Mouse (Mus musculus) limb, embryonic 10.5 days (tissue): ENCODE data around the gene Ctsl. TPM values are rescaled to one million over a fixed set of nuclear protein-coding genes. Genes with fewer than 3 reads are reported as not detected.

Experiments used
- DNase-seq: peaks from one replicate; pipeline ENCODE4 v3.0.0-alpha.2; 2017; ENCODE audit warnings: low spot score
- H3K27ac ChIP-seq: fragments of 300-500 bp; sonication (generic); 2 replicates; pipeline ENCODE4 v1.5.1; 2016; ENCODE audit warnings: mild to moderate bottlenecking
- H3K27me3 ChIP-seq: fragments of 300-500 bp; sonication (generic); 2 replicates; pipeline ENCODE4 v1.6.1; 2016; ENCODE audit warnings: low read depth, mild to moderate bottlenecking; ENCODE audit not compliant: poor library complexity, severe bottlenecking
- H3K36me3 ChIP-seq: fragments of 300-500 bp; sonication (generic); 2 replicates; pipeline ENCODE4 v1.6.1; 2016; ENCODE audit warnings: mild to moderate bottlenecking, moderate library complexity
- H3K4me1 ChIP-seq: fragments of 300-500 bp; sonication (generic); 2 replicates; pipeline ENCODE4 v1.6.1; 2016
- H3K4me3 ChIP-seq: fragments of 300-500 bp; sonication (generic); 2 replicates; pipeline ENCODE4 v1.5.1; 2016; ENCODE audit warnings: mild to moderate bottlenecking, moderate library complexity
- H3K9me3 ChIP-seq: fragments of 300-500 bp; sonication (generic); replicated peaks from 2 replicates; pipeline ENCODE4 v1.6.1; 2016; ENCODE audit warnings: mild to moderate bottlenecking
- WGBS: fragments of 180-500 bp; shearing (Covaris S2); methylation state at CpG from one replicate; pipeline ENCODE4 v1.1.7; 2016; 5-methylcytosine and 5-hydroxymethylcytosine counted together
- polyA plus RNA-seq: library from polyadenylated mRNA; unstranded; fragments of >200 nt; fragmentation: Nextera tagmentation; extraction: Ambion mirVana; gene quantifications from 2 replicates; pipeline ENCODE4 v1.2.1, GENCODE M21; 2016

Ctsl gene
- polyA plus RNA-seq, 1 experiment from 2014 or later, result 100 TPM

GRCm38 (mm10) chr13:64400801-64401361 is 30.2 kb upstream of the Ctsl start:
- Histone ChIP-seq H3K36me3 (no peaks in the 10 kb centered on the region), H3K27ac (no peak overlapping the region), H3K4me1 (peaks cover 5% of the 10 kb centered on the region; the same call in 1 of the 2 replicates), H3K4me3 (no peak overlapping the region), H3K27me3 (no peaks in the 10 kb centered on the region), H3K9me3 (no peaks in the 10 kb centered on the region)
- WGBS, result 64% methylated on average over 7 of the region's 7 CpGs
- DNase-seq, result no peak

- H3K4me3 ChIP-seq, result no peak overlapping the region
- 88% methylated on average over 3 of the region's 3 CpGs for WGBS
- DNase-seq, result no peak
- H3K36me3 ChIP-seq, result no peaks in the 10 kb centered on the region
- no peaks in the 10 kb centered on the region for H3K9me3 ChIP-seq
- H3K4me1 ChIP-seq, result peaks cover 5% of the 10 kb centered on the region; the same call in 1 of the 2 replicates
- no peak overlapping the region for H3K27ac ChIP-seq
- H3K27me3 ChIP-seq, result no peaks in the 10 kb centered on the region
Observed at GRCm38 (mm10) chr13:64399906-64400305, 29.2 kb upstream of the Ctsl start.

- 97% methylated on average over 1 of the region's 1 CpGs for WGBS
- H3K36me3 ChIP-seq, result no peaks in the 10 kb centered on the region
- H3K4me1 ChIP-seq, result peaks cover 5% of the 10 kb centered on the region; the same call in 1 of the 2 replicates
- H3K9me3 ChIP-seq, result no peaks in the 10 kb centered on the region
- no peak overlapping the region for H3K27ac ChIP-seq
- no peak overlapping the region for H3K4me3 ChIP-seq
- DNase-seq, result no peak
- H3K27me3 ChIP-seq, result no peaks in the 10 kb centered on the region
Observed at GRCm38 (mm10) chr13:64398065-64398464, 27.4 kb upstream of the Ctsl start.

DNA sequence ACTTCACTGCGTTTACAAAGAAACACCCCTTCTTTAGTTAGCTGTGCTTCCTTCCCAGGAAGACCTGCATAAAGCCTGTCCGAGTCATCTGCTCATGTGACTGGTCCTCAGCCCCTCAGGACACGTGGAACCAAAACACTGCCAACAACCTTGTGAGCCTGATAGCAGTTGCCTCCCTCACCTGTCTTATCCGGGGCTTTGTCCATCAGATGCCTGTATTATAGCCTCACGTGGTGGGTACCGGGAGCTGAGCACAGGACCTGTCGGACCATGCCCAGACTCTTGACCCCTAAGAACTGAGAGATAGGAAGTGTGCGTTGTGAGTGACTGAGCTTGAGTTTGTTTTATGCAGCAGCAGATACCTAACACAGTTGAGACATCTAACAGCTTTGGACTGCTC is 26.3 kb upstream of the Ctsl start:
- H3K9me3 ChIP-seq, result no peaks in the 10 kb centered on the region
- H3K27me3 ChIP-seq, result no peaks in the 10 kb centered on the region
- no peak overlapping the region for H3K4me3 ChIP-seq
- H3K36me3 ChIP-seq, result no peaks in the 10 kb centered on the region
- no peak overlapping the region for H3K27ac ChIP-seq
- peaks cover 5% of the 10 kb centered on the region; the same call in 1 of the 2 replicates for H3K4me1 ChIP-seq
- DNase-seq, result no peak
- 78% methylated on average over 8 of the region's 8 CpGs for WGBS

- Histone ChIP-seq H3K27me3 (no peaks in the 10 kb centered on the region), H3K4me1 (no peaks in the 10 kb centered on the region), H3K4me3 (no peak overlapping the region), H3K9me3 (no peaks in the 10 kb centered on the region), H3K36me3 (no peaks in the 10 kb centered on the region), H3K27ac (no peak overlapping the region)
- DNase-seq, result no peak
- 79% methylated on average over 4 of the region's 4 CpGs for WGBS
Observed at GRCm38 (mm10) chr13:64388415-64388814, 17.7 kb upstream of the Ctsl start.

- Histone ChIP-seq H3K9me3 (no peaks in the 10 kb centered on the region), H3K27ac (no peak overlapping the region), H3K4me3 (no peak overlapping the region), H3K27me3 (no peaks in the 10 kb centered on the region), H3K4me1 (no peaks in the 10 kb centered on the region), H3K36me3 (no peaks in the 10 kb centered on the region)
- DNase-seq, result no peak
- 44% methylated on average over 2 of the region's 2 CpGs for WGBS
Observed at GRCm38 (mm10) chr13:64386048-64386447, 15.4 kb upstream of the Ctsl start.

DNA sequence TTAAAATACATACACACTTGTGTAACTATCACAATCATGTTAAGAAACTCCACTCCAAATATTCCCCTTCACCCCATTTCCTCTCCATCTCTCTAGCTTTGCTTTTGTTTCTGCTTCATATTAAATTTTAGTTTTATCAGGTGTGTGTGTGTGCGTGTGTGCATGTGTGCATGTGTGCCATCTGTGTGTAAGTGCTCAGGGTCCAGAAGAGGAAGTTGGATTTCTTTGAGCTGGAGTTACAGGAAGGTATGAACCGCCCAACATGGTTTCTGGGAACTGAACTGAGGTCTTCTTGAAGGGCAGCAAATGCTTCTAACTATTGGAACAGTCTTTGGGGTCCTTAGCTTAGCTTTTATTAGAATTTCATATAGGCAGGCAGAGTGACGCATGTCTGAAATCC is 14.2 kb upstream of the Ctsl start:
- Histone ChIP-seq H3K27me3 (no peaks in the 10 kb centered on the region), H3K27ac (no peak overlapping the region), H3K36me3 (no peaks in the 10 kb centered on the region), H3K9me3 (no peaks in the 10 kb centered on the region), H3K4me1 (no peaks in the 10 kb centered on the region), H3K4me3 (no peak overlapping the region)
- DNase-seq, result no peak
- 90% methylated on average over 3 of the region's 3 CpGs for WGBS

- 91% methylated on average over 2 of the region's 2 CpGs for WGBS
- H3K27ac ChIP-seq, result no peak overlapping the region
- DNase-seq, result no peak
- no peaks in the 10 kb centered on the region for H3K4me1 ChIP-seq
- no peaks in the 10 kb centered on the region for H3K9me3 ChIP-seq
- H3K4me3 ChIP-seq, result no peak overlapping the region
- H3K36me3 ChIP-seq, result no peaks in the 10 kb centered on the region
- no peaks in the 10 kb centered on the region for H3K27me3 ChIP-seq
Observed at GRCm38 (mm10) chr13:64380251-64380650, 9.6 kb upstream of the Ctsl start.

- H3K27ac ChIP-seq, result no peak overlapping the region
- no peaks in the 10 kb centered on the region for H3K4me1 ChIP-seq
- no peaks in the 10 kb centered on the region for H3K9me3 ChIP-seq
- H3K27me3 ChIP-seq, result no peaks in the 10 kb centered on the region
- H3K4me3 ChIP-seq, result no peak overlapping the region
- WGBS, result 89% methylated on average over 4 of the region's 4 CpGs
- no peaks in the 10 kb centered on the region for H3K36me3 ChIP-seq
- no peak for DNase-seq
Observed at GRCm38 (mm10) chr13:64378601-64379000, 7.9 kb upstream of the Ctsl start.

DNA sequence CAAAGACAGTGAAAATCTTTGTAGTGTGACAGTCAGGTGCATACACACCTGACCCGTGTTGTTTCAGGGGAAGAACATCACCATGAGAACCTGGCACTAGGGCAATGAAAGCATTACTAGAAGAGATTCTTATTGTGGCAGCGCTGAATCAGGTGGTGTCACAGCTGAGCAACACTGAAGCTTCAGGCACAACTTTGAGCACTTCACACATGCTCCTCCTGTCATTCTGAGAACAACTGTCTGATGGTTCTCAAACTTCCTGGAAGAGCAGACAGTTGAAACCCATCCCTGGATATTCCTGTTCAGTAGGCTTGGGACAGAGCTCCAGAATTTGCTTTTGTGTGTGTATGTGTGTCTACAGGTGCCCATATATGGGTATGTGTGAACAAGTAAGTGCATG is 5.8 kb upstream of the Ctsl start:
- Histone ChIP-seq H3K27ac (no peak overlapping the region), H3K4me1 (no peaks in the 10 kb centered on the region), H3K36me3 (no peaks in the 10 kb centered on the region), H3K9me3 (no peaks in the 10 kb centered on the region), H3K27me3 (no peaks in the 10 kb centered on the region), H3K4me3 (no peak overlapping the region)
- WGBS, result 84% methylated on average over 2 of the region's 2 CpGs
- DNase-seq, result no peak

GRCm38 (mm10) chr13:64375160-64375559 is 4.5 kb upstream of the Ctsl start:
- Histone ChIP-seq H3K27me3 (no peaks in the 10 kb centered on the region), H3K4me3 (no peak overlapping the region), H3K4me1 (no peaks in the 10 kb centered on the region), H3K9me3 (no peaks in the 10 kb centered on the region), H3K27ac (no peak overlapping the region), H3K36me3 (no peaks in the 10 kb centered on the region)
- 76% methylated on average over 7 of the region's 7 CpGs for WGBS
- DNase-seq, result no peak

DNA sequence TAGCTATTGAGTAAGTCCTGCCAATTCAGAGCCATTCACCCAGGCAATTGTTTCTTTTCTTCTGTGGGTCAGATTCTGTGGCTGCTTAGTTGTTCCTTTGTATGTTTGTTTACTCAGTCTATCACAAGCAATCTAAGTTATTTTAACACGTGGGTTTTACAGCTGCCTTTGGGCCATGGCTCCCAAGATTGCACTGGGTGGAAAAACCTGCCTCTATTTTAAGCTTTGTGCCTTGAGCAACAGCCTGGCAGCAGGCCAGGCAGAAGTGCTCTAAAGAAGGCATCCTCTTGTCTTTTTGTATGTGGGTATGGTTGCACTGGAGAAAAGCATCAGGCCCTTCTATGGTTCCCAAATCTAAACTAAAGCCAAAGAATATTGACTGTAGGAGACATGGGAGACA is 3.0 kb upstream of the Ctsl start:
- Histone ChIP-seq H3K4me3 (no peak overlapping the region), H3K9me3 (no peaks in the 10 kb centered on the region), H3K27me3 (no peaks in the 10 kb centered on the region), H3K27ac (no peak overlapping the region), H3K4me1 (peaks cover 10% of the 10 kb centered on the region), H3K36me3 (no peaks in the 10 kb centered on the region)
- no peak for DNase-seq
- 18% methylated on average over 1 of the region's 1 CpGs for WGBS

DNA sequence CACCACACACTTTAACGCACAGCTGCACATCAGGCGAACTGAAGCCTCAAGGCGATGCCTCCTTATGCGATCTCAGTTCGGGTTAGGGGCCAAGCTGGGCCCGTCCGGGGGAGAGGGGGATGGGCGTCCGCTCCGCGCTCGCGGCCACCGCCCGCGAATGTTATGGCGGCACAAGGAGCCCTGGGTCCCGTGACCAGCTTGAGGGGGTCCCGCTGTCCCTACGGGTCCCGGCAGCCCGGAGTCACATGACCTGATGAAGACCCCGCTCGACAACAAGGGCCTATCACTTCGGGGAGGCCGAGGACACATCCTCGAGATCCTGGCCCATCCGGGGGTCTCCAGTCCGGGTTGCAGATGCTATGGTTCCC is 901 bp downstream of the Ctsl start:
- under 1% methylated on average over 29 of the region's 29 CpGs for WGBS
- Histone ChIP-seq H3K27me3 (no peaks in the 10 kb centered on the region), H3K27ac (peak overlapping the region; percentile 91), H3K4me1 (peaks cover 13% of the 10 kb centered on the region), H3K4me3 (peak overlapping the region; percentile 84), H3K36me3 (peaks cover 36% of the 10 kb centered on the region), H3K9me3 (no peaks in the 10 kb centered on the region)
- no peak for DNase-seq

- DNase-seq, result no peak
- peaks cover 13% of the 10 kb centered on the region for H3K4me1 ChIP-seq
- no peaks in the 10 kb centered on the region for H3K9me3 ChIP-seq
- H3K36me3 ChIP-seq, result peaks cover 47% of the 10 kb centered on the region
- no peak overlapping the region for H3K27ac ChIP-seq
- no peaks in the 10 kb centered on the region for H3K27me3 ChIP-seq
- WGBS, result 97% methylated on average over 1 of the region's 1 CpGs
- H3K4me3 ChIP-seq, result 0 out of 2 replicates have a peak overlapping the region, but pooled peaks have one; percentile 84
Observed at GRCm38 (mm10) chr13:64368596-64368995, 2.1 kb downstream of the Ctsl start.
